Mouse (Mus musculus) kidney, embryonic 16.5 days (tissue): ENCODE data around the gene Olfr875. TPM values are rescaled to one million over a fixed set of nuclear protein-coding genes. Genes with fewer than 3 reads are reported as not detected.
A peak's percentile ranks its signal among the peaks of the same experiment; 100 is the strongest.

Experiments
- ATAC-seq: fragments of 200-750 bp; cut with Nextera tagmentation; 2 replicates; pipeline ENCODE4 v1.8.0; 2017; ENCODE audit warnings: moderate TSS enrichment; ENCODE audit not compliant: low FRiP score, low TSS enrichment
- H3K27ac ChIP-seq: fragments of 300-500 bp; sonication (generic); 2 replicates; pipeline ENCODE4 v1.5.1; 2014; ENCODE audit warnings: low read length
- H3K27me3 ChIP-seq: fragments of 300-500 bp; sonication (generic); 2 replicates; pipeline ENCODE4 v1.6.1; 2014; ENCODE audit warnings: low read length, control low read depth, mixed read lengths; ENCODE audit not compliant: insufficient read depth
- H3K36me3 ChIP-seq: fragments of 300-500 bp; sonication (generic); 2 replicates; pipeline ENCODE4 v1.6.1; 2014; ENCODE audit warnings: low read length, control low read depth, mixed read lengths; ENCODE audit not compliant: insufficient read depth
- H3K4me1 ChIP-seq: fragments of 300-500 bp; sonication (generic); 2 replicates; pipeline ENCODE4 v1.6.1; 2014; ENCODE audit warnings: low read length, control low read depth, mixed read lengths; ENCODE audit not compliant: insufficient read depth
- H3K4me2 ChIP-seq: fragments of 300-500 bp; sonication (generic); replicated peaks from 2 replicates; pipeline ENCODE4 v1.6.1; 2014; ENCODE audit warnings: low read depth, low read length
- H3K4me3 ChIP-seq: fragments of 300-500 bp; sonication (generic); 2 replicates; pipeline ENCODE4 v1.5.1; 2014; ENCODE audit warnings: mild to moderate bottlenecking, low read length
- H3K9ac ChIP-seq: fragments of 300-500 bp; sonication (generic); replicated peaks from 2 replicates; pipeline ENCODE4 v1.6.1; 2014; ENCODE audit warnings: low read length
- H3K9me3 ChIP-seq: fragments of 300-500 bp; sonication (generic); 2 replicates; pipeline ENCODE4 v1.6.1; 2016; ENCODE audit warnings: low read length, control low read depth
- WGBS: fragments of 180-500 bp; shearing (Covaris S2); extraction: QIAGEN DNeasy Blood & Tissue Kit; methylation state at CpG from one replicate; pipeline ENCODE4 v1.1.7; 2014; 5-methylcytosine and 5-hydroxymethylcytosine counted together
- polyA plus RNA-seq: library from polyadenylated mRNA; unstranded; fragments of >200 nt; fragmentation: Nextera tagmentation; extraction: Ambion mirVana; gene quantifications from 2 replicates; pipeline ENCODE4 v1.2.1, GENCODE M21; 2015

Gene Olfr875
- polyA plus RNA-seq, result 0.16 TPM in 1 of 2 replicates, not detected in the other

DNA sequence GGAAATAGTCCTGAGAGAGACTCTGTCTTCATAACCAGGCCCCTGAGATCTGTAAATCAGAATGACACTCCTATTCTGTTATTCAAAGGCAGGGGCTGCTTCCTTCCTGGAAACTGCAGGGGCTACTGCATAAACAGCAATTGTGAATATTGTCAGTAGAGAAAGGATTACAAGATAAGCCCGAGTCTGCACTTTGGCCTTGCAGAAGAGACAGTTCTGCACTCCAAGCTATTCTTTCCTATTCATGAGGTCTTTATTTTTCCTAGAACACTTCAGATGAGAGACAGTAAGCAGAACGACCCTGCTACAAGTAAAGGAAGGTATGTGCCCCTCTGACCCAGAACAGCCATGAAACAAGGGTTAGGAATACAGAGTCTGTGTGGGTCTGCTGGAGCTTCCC lies at the start of gene Olfr875:
Gene Olfr875, plus strand, starts transcription at position 99 of the 400 bp plus-strand sequence.
- Histone ChIP-seq H3K36me3 (no peaks in the 10 kb centered on the region), H3K4me2 (no peak within 1 kb of the TSS), H3K27me3 (no peaks in the 10 kb centered on the region), H3K9ac (no peak within 1 kb of the TSS), H3K4me1 (no peaks in the 10 kb centered on the region), H3K27ac (no peak within 1 kb of the TSS), H3K4me3 (no peak within 1 kb of the TSS), H3K9me3 (no peaks in the 10 kb centered on the region)
- 24% methylated on average over 2 of the region's 2 CpGs for WGBS
- no peak for ATAC-seq

GRCm38 (mm10) chr9:37734310-37734709 lies 37.3 kb upstream of the Olfr875 start:
- no peak overlapping the region for H3K9ac ChIP-seq
- H3K27ac ChIP-seq, result no peak overlapping the region
- no peaks in the 10 kb centered on the region for H3K27me3 ChIP-seq
- H3K4me1 ChIP-seq, result no peaks in the 10 kb centered on the region
- H3K4me3 ChIP-seq, result no peak overlapping the region
- H3K9me3 ChIP-seq, result no peaks in the 10 kb centered on the region
- no peak for ATAC-seq
- H3K4me2 ChIP-seq, result no peak overlapping the region
- no peaks in the 10 kb centered on the region for H3K36me3 ChIP-seq
- WGBS, result 97% methylated on average over 1 of the region's 1 CpGs

GRCm38 (mm10) chr9:37744806-37745205 lies 26.9 kb upstream of the Olfr875 start, which contains the start of gene Olfr874:
Gene Olfr874 (plus strand): TSS chr9:37745106.
- no peaks in the 10 kb centered on the region for H3K9me3 ChIP-seq
- H3K4me1 ChIP-seq, result no peaks in the 10 kb centered on the region
- H3K4me3 ChIP-seq, result no peak within 1 kb of the TSS
- H3K36me3 ChIP-seq, result no peaks in the 10 kb centered on the region
- no peaks in the 10 kb centered on the region for H3K27me3 ChIP-seq
- ATAC-seq, result no peak
- no peak within 1 kb of the TSS for H3K9ac ChIP-seq
- no peak within 1 kb of the TSS for H3K4me2 ChIP-seq
- no peak within 1 kb of the TSS for H3K27ac ChIP-seq

DNA sequence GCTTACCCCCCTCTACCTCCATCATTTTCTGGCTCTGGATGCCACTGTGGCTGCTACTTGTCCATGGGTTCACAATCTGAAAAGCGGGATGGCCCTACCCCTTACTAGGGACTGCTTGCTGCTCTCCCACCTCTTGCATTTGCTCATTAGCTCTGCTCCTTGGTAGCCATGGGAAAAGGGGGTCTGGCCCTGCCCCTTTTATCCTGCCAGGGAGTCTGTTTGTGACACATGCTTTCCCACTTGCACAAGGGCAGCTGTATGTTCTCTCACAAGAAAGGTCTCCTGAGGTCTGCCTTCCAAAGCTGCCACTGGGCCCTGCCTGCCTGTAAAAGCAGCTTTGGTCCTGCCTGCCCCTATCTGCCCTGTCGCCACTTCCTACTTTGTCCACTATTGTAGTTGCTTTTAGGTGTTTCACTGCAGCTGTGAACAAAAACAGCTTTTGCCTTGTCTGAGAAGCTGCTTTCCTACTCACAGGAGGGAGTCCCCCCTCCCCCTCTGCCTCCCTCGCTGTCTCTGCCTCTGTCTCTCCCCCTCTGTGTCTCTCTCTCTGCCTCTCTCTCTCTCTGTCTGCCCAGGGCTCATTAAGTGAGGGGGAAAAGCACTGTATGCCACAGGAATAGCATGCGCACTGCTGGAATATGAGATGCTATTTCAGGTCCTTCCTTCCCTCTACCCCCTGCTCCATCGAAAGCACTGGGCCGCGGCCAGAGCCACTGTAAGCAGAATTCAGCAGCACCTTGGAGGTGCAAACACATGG lies 21.2 kb upstream of the Olfr875 start:
- Histone ChIP-seq H3K4me1 (no peaks in the 10 kb centered on the region), H3K9me3 (no peaks in the 10 kb centered on the region), H3K27me3 (no peaks in the 10 kb centered on the region), H3K4me3 (no peak overlapping the region), H3K9ac (no peak overlapping the region), H3K27ac (no peak overlapping the region), H3K36me3 (no peaks in the 10 kb centered on the region), H3K4me2 (no peak overlapping the region)
- WGBS, result 40% methylated on average over 7 of the region's 7 CpGs
- ATAC-seq, result no peak

- Histone ChIP-seq H3K4me2 (no peak overlapping the region), H3K4me3 (no peak overlapping the region), H3K36me3 (no peaks in the 10 kb centered on the region), H3K27me3 (no peaks in the 10 kb centered on the region), H3K9ac (no peak overlapping the region), H3K4me1 (no peaks in the 10 kb centered on the region), H3K9me3 (no peaks in the 10 kb centered on the region), H3K27ac (no peak overlapping the region)
- WGBS, result 76% methylated on average over 2 of the region's 2 CpGs
- no peak for ATAC-seq
These were observed 20.2 kb upstream of the Olfr875 start for GRCm38 (mm10) chr9:37751467-37751866.

DNA sequence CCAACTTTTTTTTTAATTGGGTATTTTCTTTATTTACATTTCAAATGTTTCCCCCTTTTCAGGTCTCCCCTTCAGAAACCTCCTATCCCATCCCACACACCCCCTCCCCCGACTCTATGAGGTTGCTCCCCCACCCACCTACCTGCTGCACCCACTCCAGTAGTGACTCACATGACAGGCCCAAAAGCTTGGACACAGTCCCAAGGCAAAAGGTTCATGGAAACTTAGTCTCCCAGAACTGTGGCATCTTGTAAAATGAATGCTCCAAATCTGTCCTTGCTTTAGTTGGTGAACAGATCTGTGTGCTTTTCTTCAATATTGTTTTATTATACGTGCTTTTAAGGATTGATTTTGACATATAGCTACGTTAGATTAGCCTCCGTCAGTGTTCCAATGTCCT lies 19.7 kb upstream of the Olfr875 start:
- H3K9me3 ChIP-seq, result no peaks in the 10 kb centered on the region
- no peak overlapping the region for H3K4me2 ChIP-seq
- H3K27me3 ChIP-seq, result no peaks in the 10 kb centered on the region
- no peaks in the 10 kb centered on the region for H3K4me1 ChIP-seq
- no peak overlapping the region for H3K27ac ChIP-seq
- no peak for ATAC-seq
- H3K9ac ChIP-seq, result no peak overlapping the region
- 69% methylated on average over 4 of the region's 4 CpGs for WGBS
- no peak overlapping the region for H3K4me3 ChIP-seq
- no peaks in the 10 kb centered on the region for H3K36me3 ChIP-seq

DNA sequence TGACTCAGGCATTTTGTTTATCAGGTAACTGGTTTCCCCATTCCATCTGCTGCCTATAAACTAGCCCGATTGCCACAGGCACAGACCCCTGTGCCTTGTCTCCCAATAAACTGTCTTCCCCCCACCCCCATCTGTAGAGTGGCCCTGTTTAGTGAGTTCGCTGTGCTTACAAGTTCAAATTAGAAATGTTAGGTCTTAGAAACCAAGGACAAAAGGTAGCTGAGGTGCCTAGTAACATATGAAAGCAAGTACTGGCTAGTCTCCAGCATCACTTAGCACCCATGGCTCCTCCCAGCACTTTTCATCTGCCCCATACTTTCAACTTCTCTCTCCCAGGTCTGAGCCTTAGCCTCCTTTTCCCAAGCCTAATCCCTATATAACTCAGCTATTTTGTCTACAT lies 9.9 kb upstream of the Olfr875 start:
- Histone ChIP-seq H3K36me3 (no peaks in the 10 kb centered on the region), H3K4me3 (no peak overlapping the region), H3K4me1 (no peaks in the 10 kb centered on the region), H3K4me2 (no peak overlapping the region), H3K27me3 (no peaks in the 10 kb centered on the region), H3K9ac (no peak overlapping the region), H3K9me3 (no peaks in the 10 kb centered on the region), H3K27ac (no peak overlapping the region)
- ATAC-seq, result no peak
- 88% methylated on average over 2 of the region's 2 CpGs for WGBS

- 66% methylated on average over 2 of the region's 2 CpGs for WGBS
These were observed 9.1 kb upstream of the Olfr875 start for GRCm38 (mm10) chr9:37762541-37762940.

GRCm38 (mm10) chr9:37770661-37771060 lies 996 bp upstream of the Olfr875 start:
- Histone ChIP-seq H3K9me3 (no peaks in the 10 kb centered on the region), H3K4me1 (no peaks in the 10 kb centered on the region), H3K27me3 (no peaks in the 10 kb centered on the region), H3K36me3 (no peaks in the 10 kb centered on the region), H3K9ac (no peak overlapping the region), H3K4me2 (no peak overlapping the region), H3K27ac (no peak overlapping the region), H3K4me3 (no peak overlapping the region)
- ATAC-seq, result no peak
- 62% methylated on average over 2 of the region's 2 CpGs for WGBS

More at GRCm38 (mm10) chr9:37762541-37762940, 9.1 kb upstream of the Olfr875 start:
- H3K4me3 ChIP-seq, result no peak overlapping the region
- no peak overlapping the region for H3K9ac ChIP-seq
- no peak overlapping the region for H3K4me2 ChIP-seq
- no peaks in the 10 kb centered on the region for H3K9me3 ChIP-seq
- no peaks in the 10 kb centered on the region for H3K4me1 ChIP-seq
- no peak for ATAC-seq
- no peaks in the 10 kb centered on the region for H3K27me3 ChIP-seq
- no peaks in the 10 kb centered on the region for H3K36me3 ChIP-seq
- no peak overlapping the region for H3K27ac ChIP-seq

DNA sequence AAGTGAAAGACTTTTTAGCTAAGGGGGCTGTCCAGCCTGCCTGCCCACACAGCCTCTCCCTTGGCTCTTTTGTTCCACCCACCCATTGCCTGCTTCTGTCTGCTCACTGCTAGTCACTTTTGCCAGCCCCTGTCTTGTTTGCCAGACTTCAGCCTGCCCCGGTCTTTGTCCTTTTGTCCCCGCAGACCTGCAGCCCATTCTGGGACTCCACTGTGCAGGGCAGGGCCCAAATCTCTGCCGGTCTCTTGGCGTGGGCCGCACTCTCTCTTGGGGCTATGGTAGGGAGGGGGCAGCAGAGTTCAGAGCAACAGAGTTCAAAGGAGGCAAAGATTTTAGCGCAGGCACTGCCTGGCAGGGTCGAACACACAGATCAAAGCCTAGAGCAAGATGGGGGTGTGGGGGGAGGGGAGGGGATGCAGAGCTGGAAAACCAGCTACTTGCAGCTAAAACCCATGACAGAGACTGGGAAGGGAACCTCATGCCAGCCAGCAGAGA lies 11.2 kb downstream of the Olfr875 start:
- Histone ChIP-seq H3K4me3 (peak overlapping the region; percentile 29), H3K27ac (peak overlapping the region; percentile 65; the same call in 1 of the 2 replicates), H3K27me3 (no peaks in the 10 kb centered on the region), H3K36me3 (no peaks in the 10 kb centered on the region), H3K9me3 (no peaks in the 10 kb centered on the region), H3K4me1 (peaks cover 7% of the 10 kb centered on the region), H3K9ac (peak overlapping the region; percentile 64), H3K4me2 (peak overlapping the region; percentile 53)
- WGBS, result 6% methylated on average over 7 of the region's 7 CpGs
- peak; percentile 93 for ATAC-seq
